Mouse (Mus musculus): ENCODE measurements around the gene Rasl11a.

DNA sequence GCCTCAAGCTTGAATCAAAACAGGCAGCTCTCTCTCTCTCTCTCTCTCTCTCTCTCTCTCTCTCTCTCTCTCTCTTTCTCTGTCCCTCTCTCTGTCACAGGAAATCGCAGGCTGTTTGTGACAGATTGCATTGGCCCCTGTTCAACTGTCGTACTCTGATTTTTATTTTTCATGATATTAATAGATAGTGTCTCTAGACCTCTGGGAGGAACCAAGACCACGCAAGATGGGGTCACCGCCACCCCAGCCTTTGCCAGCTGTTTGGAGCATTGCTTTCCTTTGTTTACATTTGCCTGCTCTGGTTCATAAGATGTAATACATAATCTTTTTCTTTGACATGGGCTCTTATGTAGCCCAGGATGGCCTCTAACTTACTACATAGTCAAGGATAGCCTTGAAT is 2.9 kb upstream of the Rasl11a start:
- TF ChIP-seq POLR2A (IDR thresholded peaks at IDR 0.05; ENCODE audit: low read depth, low read length) (no peak), CTCF (conservative IDR thresholded peaks at IDR 0.05; ENCODE audit: insufficient read depth, insufficient read length, low read depth, low read length) (no peak)
